Mouse (Mus musculus) kidney, embryonic 15.5 days (tissue): ENCODE data around the gene Sidt1. TPM values are rescaled to one million over a fixed set of nuclear protein-coding genes. Genes with fewer than 3 reads are reported as not detected.

ENCODE experiments used
- ATAC-seq: fragments of 200-750 bp; cut with Nextera tagmentation; replicated peaks from 2 replicates; pipeline ENCODE4 v1.8.0; 2017; ENCODE audit warnings: moderate TSS enrichment; ENCODE audit not compliant: low FRiP score
- H3K27ac ChIP-seq: fragments of 300-500 bp; sonication (generic); 2 replicates; pipeline ENCODE4 v1.5.1; 2015; ENCODE audit warnings: mild to moderate bottlenecking, inconsistent platforms
- H3K27me3 ChIP-seq: fragments of 300-500 bp; sonication (generic); 2 replicates; pipeline ENCODE4 v1.6.1; 2015; ENCODE audit warnings: inconsistent platforms
- H3K36me3 ChIP-seq: fragments of 300-500 bp; sonication (generic); 2 replicates; pipeline ENCODE4 v1.6.1; 2015; ENCODE audit warnings: inconsistent platforms
- H3K4me1 ChIP-seq: fragments of 300-500 bp; sonication (generic); 2 replicates; pipeline ENCODE4 v1.6.1; 2015; ENCODE audit warnings: inconsistent platforms
- H3K4me2 ChIP-seq: fragments of 300-500 bp; sonication (generic); 2 replicates; pipeline ENCODE4 v1.6.1; 2015; ENCODE audit warnings: moderate library complexity, mild to moderate bottlenecking, inconsistent platforms
- H3K4me3 ChIP-seq: fragments of 300-500 bp; sonication (generic); replicated peaks from 2 replicates; pipeline ENCODE4 v1.5.1; 2015; ENCODE audit warnings: mild to moderate bottlenecking, inconsistent platforms
- H3K9ac ChIP-seq: fragments of 300-500 bp; sonication (generic); 2 replicates; pipeline ENCODE4 v1.6.1; 2015; ENCODE audit warnings: mild to moderate bottlenecking, inconsistent platforms
- H3K9me3 ChIP-seq: fragments of 300-500 bp; sonication (generic); replicated peaks from 2 replicates; pipeline ENCODE4 v1.6.1; 2016; ENCODE audit warnings: inconsistent platforms
- WGBS: fragments of 180-500 bp; shearing (Covaris S2); methylation state at CpG from one replicate; pipeline ENCODE4 v1.1.7; 2015; ENCODE audit warnings: mixed read lengths; 5-methylcytosine and 5-hydroxymethylcytosine counted together
- polyA plus RNA-seq: library from polyadenylated mRNA; unstranded; fragments of >200 nt; fragmentation: Nextera tagmentation; extraction: Ambion mirVana; gene quantifications from 2 replicates; pipeline ENCODE4 v1.2.1, GENCODE M21; 2015

Gene Sidt1
- polyA plus RNA-seq, 1 experiment from 2014 or later = 0.99 TPM

GRCm38 (mm10) chr16:44233019-44233418, 100.0 kb downstream of the Sidt1 start:
- no peak overlapping the region for H3K4me3 ChIP-seq
- WGBS = 92% methylated on average over 7 of the region's 7 CpGs
- H3K36me3 ChIP-seq = no peaks in the 10 kb centered on the region
- no peak overlapping the region for H3K9ac ChIP-seq
- H3K27ac ChIP-seq = no peak overlapping the region
- no peaks in the 10 kb centered on the region for H3K4me1 ChIP-seq
- H3K27me3 ChIP-seq = no peaks in the 10 kb centered on the region
- H3K9me3 ChIP-seq = no peaks in the 10 kb centered on the region
- ATAC-seq = no peak
- no peak overlapping the region for H3K4me2 ChIP-seq

GRCm38 (mm10) chr16:44226706-44227291, 106.2 kb downstream of the Sidt1 start:
- H3K4me1 ChIP-seq = no peaks in the 10 kb centered on the region
- no peaks in the 10 kb centered on the region for H3K9me3 ChIP-seq
- ATAC-seq = no peak
- no peak overlapping the region for H3K9ac ChIP-seq
- no peaks in the 10 kb centered on the region for H3K27me3 ChIP-seq
- H3K4me3 ChIP-seq = no peak overlapping the region
- H3K27ac ChIP-seq = no peak overlapping the region
- no peak overlapping the region for H3K4me2 ChIP-seq
- WGBS = 79% methylated on average over 13 of the region's 13 CpGs
- peaks cover under 1% of the 10 kb centered on the region for H3K36me3 ChIP-seq

GRCm38 (mm10) chr16:44221463-44221862, 111.5 kb downstream of the Sidt1 start:
- no peak for ATAC-seq
- no peak overlapping the region for H3K4me3 ChIP-seq
- H3K4me1 ChIP-seq = no peaks in the 10 kb centered on the region
- no peaks in the 10 kb centered on the region for H3K9me3 ChIP-seq
- no peaks in the 10 kb centered on the region for H3K27me3 ChIP-seq
- H3K36me3 ChIP-seq = peaks cover 53% of the 10 kb centered on the region
- 78% methylated on average over 6 of the region's 6 CpGs for WGBS
- H3K27ac ChIP-seq = no peak overlapping the region
- no peak overlapping the region for H3K9ac ChIP-seq
- no peak overlapping the region for H3K4me2 ChIP-seq

- 96% methylated on average over 7 of the region's 7 CpGs for WGBS
- H3K36me3 ChIP-seq = peaks cover 94% of the 10 kb centered on the region
Measured at GRCm38 (mm10) chr16:44216417-44216816, 116.6 kb downstream of the Sidt1 start.

GRCm38 (mm10) chr16:44215513-44215912, 117.5 kb downstream of the Sidt1 start:
- no peaks in the 10 kb centered on the region for H3K27me3 ChIP-seq
- no peak overlapping the region for H3K4me2 ChIP-seq
- H3K9me3 ChIP-seq = no peaks in the 10 kb centered on the region
- 96% methylated on average over 9 of the region's 9 CpGs for WGBS
- no peak overlapping the region for H3K9ac ChIP-seq
- no peak overlapping the region for H3K27ac ChIP-seq
- no peaks in the 10 kb centered on the region for H3K4me1 ChIP-seq
- no peak for ATAC-seq
- no peak overlapping the region for H3K4me3 ChIP-seq
- peaks cover 92% of the 10 kb centered on the region for H3K36me3 ChIP-seq

More at GRCm38 (mm10) chr16:44216417-44216816, 116.6 kb downstream of the Sidt1 start:
- H3K9me3 ChIP-seq = no peaks in the 10 kb centered on the region
- H3K4me1 ChIP-seq = no peaks in the 10 kb centered on the region
- no peak overlapping the region for H3K9ac ChIP-seq
- H3K4me3 ChIP-seq = no peak overlapping the region
- no peak for ATAC-seq
- no peak overlapping the region for H3K27ac ChIP-seq
- H3K4me2 ChIP-seq = no peak overlapping the region
- H3K27me3 ChIP-seq = no peaks in the 10 kb centered on the region

- H3K36me3 ChIP-seq = peaks cover 86% of the 10 kb centered on the region
- WGBS = 92% methylated on average over 7 of the region's 7 CpGs
Measured at GRCm38 (mm10) chr16:44212703-44213102, 120.3 kb downstream of the Sidt1 start.

GRCm38 (mm10) chr16:44211054-44211414, 122.0 kb downstream of the Sidt1 start:
- Histone ChIP-seq H3K9ac (no peak overlapping the region), H3K9me3 (no peaks in the 10 kb centered on the region), H3K4me2 (no peak overlapping the region), H3K27ac (no peak overlapping the region), H3K36me3 (peaks cover 84% of the 10 kb centered on the region), H3K4me3 (no peak overlapping the region), H3K27me3 (no peaks in the 10 kb centered on the region), H3K4me1 (0 out of 2 replicates have a peak, but pooled peaks cover 2% of the 10 kb centered on the region)
- 51% methylated on average over 1 of the region's 1 CpGs for WGBS
- ATAC-seq = peak; percentile 72

More at GRCm38 (mm10) chr16:44212703-44213102, 120.3 kb downstream of the Sidt1 start:
- no peaks in the 10 kb centered on the region for H3K27me3 ChIP-seq
- H3K9ac ChIP-seq = no peak overlapping the region
- ATAC-seq = no peak
- no peak overlapping the region for H3K27ac ChIP-seq
- no peak overlapping the region for H3K4me3 ChIP-seq
- no peak overlapping the region for H3K4me2 ChIP-seq
- 0 out of 2 replicates have a peak, but pooled peaks cover 2% of the 10 kb centered on the region for H3K4me1 ChIP-seq
- no peaks in the 10 kb centered on the region for H3K9me3 ChIP-seq

- Histone ChIP-seq H3K36me3 (peaks cover 84% of the 10 kb centered on the region), H3K4me1 (0 out of 2 replicates have a peak, but pooled peaks cover 2% of the 10 kb centered on the region), H3K27ac (no peak overlapping the region), H3K4me2 (no peak overlapping the region), H3K9me3 (no peaks in the 10 kb centered on the region), H3K27me3 (no peaks in the 10 kb centered on the region), H3K4me3 (no peak overlapping the region), H3K9ac (no peak overlapping the region)
- peak; percentile 87 for ATAC-seq
- 69% methylated on average over 10 of the region's 10 CpGs for WGBS
Measured at GRCm38 (mm10) chr16:44210156-44211053, 122.6 kb downstream of the Sidt1 start.

GRCm38 (mm10) chr16:44205973-44206372, 127.0 kb downstream of the Sidt1 start:
- WGBS = 65% methylated on average over 8 of the region's 8 CpGs
- H3K9ac ChIP-seq = no peak overlapping the region
- no peak overlapping the region for H3K4me3 ChIP-seq
- H3K4me2 ChIP-seq = no peak overlapping the region
- H3K27me3 ChIP-seq = no peaks in the 10 kb centered on the region
- H3K36me3 ChIP-seq = peaks cover 80% of the 10 kb centered on the region
- H3K27ac ChIP-seq = no peak overlapping the region
- H3K4me1 ChIP-seq = 0 out of 2 replicates have a peak, but pooled peaks cover 2% of the 10 kb centered on the region
- H3K9me3 ChIP-seq = no peaks in the 10 kb centered on the region
- no peak for ATAC-seq

- no peak for ATAC-seq
- no peak overlapping the region for H3K9ac ChIP-seq
- no peaks in the 10 kb centered on the region for H3K27me3 ChIP-seq
- H3K36me3 ChIP-seq = peaks cover 81% of the 10 kb centered on the region
- WGBS = 79% methylated on average over 6 of the region's 6 CpGs
- no peak overlapping the region for H3K27ac ChIP-seq
- no peak overlapping the region for H3K4me3 ChIP-seq
- H3K4me1 ChIP-seq = no peaks in the 10 kb centered on the region
- H3K9me3 ChIP-seq = no peaks in the 10 kb centered on the region
- no peak overlapping the region for H3K4me2 ChIP-seq
Measured at GRCm38 (mm10) chr16:44204331-44204730, 128.7 kb downstream of the Sidt1 start.

- no peak overlapping the region for H3K27ac ChIP-seq
- peaks cover 49% of the 10 kb centered on the region for H3K36me3 ChIP-seq
- H3K4me2 ChIP-seq = no peak overlapping the region
- no peak overlapping the region for H3K9ac ChIP-seq
- no peaks in the 10 kb centered on the region for H3K9me3 ChIP-seq
- 98% methylated on average over 4 of the region's 4 CpGs for WGBS
- H3K27me3 ChIP-seq = no peaks in the 10 kb centered on the region
- no peaks in the 10 kb centered on the region for H3K4me1 ChIP-seq
- no peak overlapping the region for H3K4me3 ChIP-seq
- no peak for ATAC-seq
Measured at GRCm38 (mm10) chr16:44200146-44200545, 132.8 kb downstream of the Sidt1 start.

- no peaks in the 10 kb centered on the region for H3K4me1 ChIP-seq
- no peak overlapping the region for H3K4me3 ChIP-seq
- peaks cover 44% of the 10 kb centered on the region for H3K36me3 ChIP-seq
- no peak overlapping the region for H3K4me2 ChIP-seq
- no peak overlapping the region for H3K9ac ChIP-seq
- H3K9me3 ChIP-seq = no peaks in the 10 kb centered on the region
- WGBS = 90% methylated on average over 14 of the region's 14 CpGs
- ATAC-seq = no peak
- no peak overlapping the region for H3K27ac ChIP-seq
- no peaks in the 10 kb centered on the region for H3K27me3 ChIP-seq
Measured at GRCm38 (mm10) chr16:44199066-44199703, 133.8 kb downstream of the Sidt1 start.
